Mouse (Mus musculus): ENCODE data around the gene Sytl4.
A peak's percentile ranks its signal among the peaks of the same experiment; 100 is the strongest.

The Sytl4 gene

DNA sequence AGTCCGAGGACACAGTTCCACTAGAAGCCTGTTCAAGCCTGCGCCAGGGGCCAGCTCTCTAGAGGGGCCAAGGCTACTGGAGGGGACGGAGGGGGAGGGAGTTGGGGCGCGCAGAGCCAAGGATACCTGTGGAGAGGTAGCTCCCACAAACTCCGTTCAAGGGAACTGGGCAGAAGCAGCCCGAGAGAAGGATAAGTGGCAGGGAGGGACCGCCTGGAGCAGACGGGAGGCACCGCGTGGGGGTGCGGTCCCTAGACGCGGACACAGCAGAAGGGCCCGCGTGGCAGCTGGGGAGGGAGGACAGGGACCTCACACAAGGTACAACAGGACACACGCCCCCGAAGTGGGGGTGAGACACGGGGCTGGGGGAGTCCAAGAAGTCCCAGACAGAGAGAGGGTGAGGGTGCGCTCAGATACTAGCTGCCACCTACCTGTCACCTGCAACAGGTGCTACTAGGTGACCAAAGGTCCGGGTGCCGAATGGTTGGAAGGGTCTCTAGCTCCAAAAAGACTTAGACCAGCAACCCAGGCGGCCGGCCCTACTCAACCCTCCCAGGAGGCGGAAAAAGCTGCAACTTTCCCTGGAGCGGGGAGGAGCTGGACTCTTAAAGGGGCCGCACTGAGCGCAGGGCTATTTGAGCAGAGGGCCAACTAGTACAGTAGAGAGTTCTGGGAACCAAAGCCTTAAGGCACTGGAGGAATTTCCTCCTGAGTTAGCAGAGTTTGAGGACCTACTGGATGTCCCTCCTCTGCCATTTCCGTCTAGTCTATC, at the start of gene Sytl4:
Gene Sytl4, minus strand, starts transcription at position 582 of the 772 bp plus-strand sequence.
- peak; percentile 13 for DNase-seq (ENCODE audit: low read depth, low spot score)

DNA sequence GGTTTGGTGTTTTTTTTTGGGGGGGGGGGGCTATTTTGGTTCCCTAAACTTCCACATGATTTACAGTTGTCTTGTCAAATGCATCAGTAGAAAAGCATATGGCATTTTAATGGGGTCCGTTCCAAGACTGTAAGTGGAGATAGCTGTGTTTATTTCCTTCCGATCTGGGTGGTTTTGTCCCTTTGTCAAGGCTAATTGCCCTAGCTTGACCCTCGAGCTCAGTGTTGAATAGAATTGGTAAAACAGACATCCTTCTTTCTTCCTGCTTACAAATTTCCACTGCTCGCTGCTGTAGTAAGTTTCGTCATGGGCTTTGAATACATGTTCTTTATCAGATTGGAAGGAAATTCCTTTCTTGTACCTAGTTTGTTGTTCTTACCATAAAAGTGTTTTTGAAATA, 39.1 kb upstream of the Sytl4 start:
- DNase-seq (ENCODE audit: low read depth, low spot score), result no peak

DNA sequence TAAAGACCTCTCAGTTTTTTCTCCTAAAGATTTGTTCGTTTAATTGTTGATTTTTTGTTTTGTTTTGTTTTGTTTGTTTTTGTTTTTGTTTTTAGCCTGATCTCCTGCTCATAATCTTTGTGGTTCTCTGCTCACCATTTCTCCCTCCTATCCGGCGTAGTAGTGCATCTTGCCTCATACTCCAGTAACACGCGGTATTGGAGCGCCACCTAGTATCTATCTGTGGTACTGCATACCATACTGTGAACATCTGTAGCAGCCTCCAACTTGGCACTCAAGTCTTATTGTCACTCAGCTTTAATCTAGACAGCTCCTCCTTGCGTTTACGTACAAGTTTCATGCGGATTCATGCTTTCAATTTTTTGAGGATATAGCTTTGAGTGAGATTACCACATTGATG, 37.4 kb upstream of the Sytl4 start:
- peak; percentile 65 for DNase-seq (ENCODE audit: low read depth, low spot score)

DNA sequence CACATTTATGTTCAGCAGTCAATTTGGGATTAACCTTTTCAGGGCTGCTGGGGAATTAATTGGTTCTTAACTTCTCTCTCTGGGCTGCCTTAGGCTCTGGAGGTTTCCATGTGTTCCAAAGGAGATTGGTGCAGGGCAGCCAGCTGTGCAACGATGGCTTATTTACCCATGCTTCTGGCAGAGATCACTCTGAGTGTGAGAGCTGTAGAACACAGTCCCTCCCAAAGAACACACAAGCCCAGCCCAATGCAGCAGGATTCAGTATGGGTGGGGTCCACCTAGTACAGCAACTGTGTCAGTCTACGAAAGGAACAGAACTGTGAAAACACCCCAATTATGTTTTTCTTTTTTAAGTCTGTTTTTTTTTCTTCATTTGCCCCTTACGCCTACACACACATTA, 14.3 kb upstream of the Sytl4 start:
- DNase-seq (ENCODE audit: low read depth, low spot score), result no peak

DNA sequence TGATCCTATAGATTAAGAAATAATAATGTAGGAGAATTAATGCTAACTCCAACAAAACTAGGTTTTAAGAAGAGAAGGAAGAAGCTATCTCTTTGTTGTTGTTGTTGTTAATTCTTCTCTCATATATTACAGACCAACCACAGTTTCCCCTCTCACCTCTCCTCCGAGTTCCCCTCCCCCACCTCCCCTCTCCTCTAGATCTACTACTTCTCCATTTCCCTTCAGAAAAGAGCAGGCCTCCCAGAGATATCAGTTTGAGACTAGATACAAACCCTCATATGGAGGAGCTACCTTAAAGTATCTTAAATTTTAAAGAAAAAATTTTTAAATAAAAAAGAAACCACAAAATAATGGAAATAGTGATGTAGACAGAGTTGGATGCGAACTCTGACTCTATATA, 17.0 kb downstream of the Sytl4 start:
- DNase-seq (ENCODE audit: low read depth, low spot score), result no peak

DNA sequence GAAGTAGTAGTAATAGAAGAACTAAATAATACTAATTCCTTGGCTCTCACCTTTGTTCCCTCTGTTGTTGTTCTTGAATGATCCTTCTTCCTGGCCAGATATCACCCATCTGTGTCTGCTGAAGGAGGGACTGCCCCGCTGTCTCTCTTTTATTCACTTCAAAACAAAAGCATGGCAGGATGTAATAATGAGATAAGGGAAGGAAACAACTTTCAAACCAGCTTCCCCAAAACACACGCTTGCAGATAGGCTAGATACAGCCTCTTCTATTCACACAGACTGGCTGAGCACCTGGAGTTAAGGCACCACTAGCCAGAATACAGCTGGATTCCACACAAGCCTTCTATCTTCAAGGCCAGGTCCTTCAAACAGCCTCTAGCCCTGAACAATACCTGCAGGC, 21.0 kb downstream of the Sytl4 start:
- no peak for DNase-seq (ENCODE audit: low read depth, low spot score)

DNA sequence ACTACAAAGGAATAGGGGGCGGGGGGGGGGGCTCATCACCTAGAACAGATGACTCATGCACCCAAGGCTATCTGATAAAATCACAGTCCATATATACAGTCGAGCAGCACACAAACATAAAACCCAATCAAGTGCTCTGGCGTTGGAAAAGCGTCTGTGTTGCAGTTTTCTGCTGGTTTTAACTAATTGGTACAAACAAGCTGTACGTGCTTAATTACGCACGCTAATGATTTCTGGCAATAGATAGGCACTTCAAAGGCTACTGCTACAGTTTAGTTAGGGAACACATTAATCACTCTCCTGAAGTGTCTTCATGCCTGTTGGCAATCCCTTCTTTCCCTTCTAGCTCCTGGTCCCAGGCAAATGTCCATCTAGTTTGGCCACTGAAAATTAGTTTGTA, 27.0 kb downstream of the Sytl4 start:
- DNase-seq (ENCODE audit: low read depth, low spot score), result no peak

DNA sequence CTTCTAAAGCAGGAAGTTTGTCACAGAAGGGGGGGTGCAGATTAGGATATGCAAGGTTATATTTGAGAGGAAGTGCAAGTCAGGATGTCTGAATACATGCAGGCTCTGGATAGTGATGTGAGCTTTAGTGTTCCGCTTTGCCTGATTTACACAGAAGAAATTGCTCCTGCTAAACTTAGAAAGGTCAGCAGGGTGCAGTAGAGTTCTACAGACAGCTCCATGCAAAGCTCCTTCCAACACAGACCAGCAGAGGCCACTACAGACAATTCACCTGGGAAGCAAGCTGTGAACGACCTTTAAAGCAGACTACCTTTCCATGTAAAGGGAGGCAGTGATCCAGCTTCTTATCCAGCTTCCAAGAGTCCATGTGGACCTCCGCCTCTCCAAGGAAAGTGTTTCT, 34.2 kb downstream of the Sytl4 start:
- peak; percentile 67 for DNase-seq (ENCODE audit: low read depth, low spot score)

DNA sequence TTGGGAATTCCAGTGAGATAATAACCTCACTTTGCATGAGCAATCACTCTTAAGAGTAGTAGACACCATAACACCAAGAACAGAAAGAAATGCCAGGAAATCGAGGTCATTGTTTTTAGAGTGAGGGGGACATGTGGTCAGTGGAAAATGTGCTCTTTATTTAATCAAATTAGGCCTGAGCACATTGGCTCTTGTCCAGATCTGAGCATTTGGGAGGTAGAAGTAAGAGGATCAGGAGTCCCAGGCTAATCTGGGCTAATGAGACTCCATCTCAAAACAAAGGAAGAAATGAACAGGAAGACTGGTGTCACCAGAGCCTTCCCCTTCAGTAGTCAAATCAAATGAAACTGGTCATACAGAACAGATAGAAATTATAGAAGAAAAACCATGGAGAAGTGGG, 42.1 kb downstream of the Sytl4 start:
- no peak for DNase-seq (ENCODE audit: low read depth, low spot score)

DNA sequence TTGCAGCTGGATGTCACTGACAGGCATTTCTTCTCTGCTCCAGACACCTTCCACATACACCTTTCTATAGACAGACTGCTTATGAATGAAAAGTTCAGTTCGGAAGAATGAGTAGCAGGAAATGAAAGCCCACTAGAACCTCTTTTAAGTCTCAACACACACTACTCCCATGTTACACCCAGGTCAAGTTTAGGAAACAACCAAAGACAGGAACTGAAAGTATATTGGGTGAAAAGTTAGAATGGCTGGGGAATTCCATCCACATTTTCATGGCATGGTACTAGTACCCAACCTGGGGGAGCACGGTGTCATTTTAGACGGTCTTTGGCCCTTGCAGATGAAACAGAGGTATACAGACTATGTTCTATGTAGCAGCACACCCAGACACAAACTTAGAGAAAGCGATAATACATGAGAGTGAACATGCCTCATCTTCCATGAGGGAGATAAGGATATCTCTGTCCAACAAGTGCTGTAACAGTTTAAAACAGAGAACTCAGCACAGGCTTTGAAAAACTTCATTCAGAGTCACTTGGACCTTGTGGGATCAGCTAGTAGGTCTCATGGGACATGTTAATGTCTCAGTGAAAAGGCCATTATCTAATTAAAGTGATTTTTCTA, 44.9 kb downstream of the Sytl4 start:
- DNase-seq (ENCODE audit: low read depth, low spot score), result no peak

DNA sequence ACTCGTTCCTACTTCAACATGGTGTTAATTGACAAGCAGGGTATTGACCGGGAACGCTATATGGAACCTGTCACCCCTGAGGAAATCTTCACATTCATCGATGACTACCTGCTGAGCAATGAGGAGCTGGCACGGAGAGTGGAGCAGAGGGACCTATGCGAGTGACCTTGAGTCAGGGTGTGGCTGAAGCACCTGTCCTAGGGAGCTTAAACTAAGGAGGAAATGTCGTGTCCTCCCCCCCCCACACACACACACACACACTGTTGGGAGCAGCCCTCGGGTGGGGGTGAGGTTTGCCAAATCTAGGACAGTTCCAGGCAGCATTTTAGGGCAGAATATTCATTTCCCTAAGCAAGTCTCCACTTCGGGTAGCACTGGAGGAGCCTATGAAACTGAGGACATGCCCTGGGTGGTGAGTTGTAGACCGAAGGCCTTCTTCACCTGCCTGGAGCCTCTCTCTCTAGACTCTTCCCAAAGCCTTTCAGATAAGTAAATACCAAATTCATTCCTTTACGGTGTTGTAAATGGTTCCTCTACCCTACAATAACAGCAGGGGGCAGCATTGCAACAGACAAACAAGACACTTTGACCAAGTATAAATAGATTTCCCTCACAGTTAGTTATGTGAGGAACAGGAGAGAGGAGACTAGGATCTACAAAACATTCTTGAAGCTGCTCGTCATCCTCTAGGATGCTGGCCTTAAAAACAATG, 50.2 kb downstream of the Sytl4 start:
- peak; percentile 32 for DNase-seq (ENCODE audit: low read depth, low spot score)

DNA sequence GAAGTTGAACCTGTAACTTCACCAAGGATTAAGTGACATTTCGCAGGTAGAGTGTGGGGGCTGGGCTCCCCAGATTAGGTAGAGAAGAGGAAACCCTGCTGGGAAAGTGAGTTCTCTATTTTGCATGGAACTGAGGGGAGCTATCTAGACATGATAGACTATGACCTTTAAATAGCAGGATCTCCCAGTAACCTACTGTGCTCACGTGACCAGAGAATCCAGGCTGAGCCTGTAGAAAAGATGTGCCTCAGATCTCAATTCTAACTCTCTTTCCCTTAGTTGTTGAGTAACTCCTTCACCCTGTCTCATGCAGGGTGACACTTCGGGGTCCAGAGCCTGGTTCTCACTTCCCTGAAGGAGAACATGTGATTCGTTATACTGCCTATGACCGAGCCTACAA, 54.9 kb downstream of the Sytl4 start:
- no peak for DNase-seq (ENCODE audit: low read depth, low spot score)

DNA sequence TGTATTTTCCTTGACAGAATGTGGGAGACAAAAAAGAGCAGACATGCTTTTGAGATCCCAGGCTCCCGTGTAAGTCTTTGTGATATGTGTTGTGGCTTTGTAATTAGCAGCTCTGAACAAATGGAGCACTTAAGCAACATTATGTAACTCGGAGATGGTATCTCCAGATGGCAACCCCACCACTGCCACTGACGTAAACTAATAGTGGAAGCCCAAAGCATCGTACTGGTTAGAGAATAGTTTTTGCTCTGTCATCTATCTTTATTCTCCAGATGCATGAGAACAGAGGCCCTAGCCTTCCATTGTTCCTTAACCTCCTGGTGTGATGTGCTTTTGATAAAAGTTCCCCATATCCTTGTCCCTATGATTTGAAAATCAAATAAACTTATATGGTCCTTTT, 60.4 kb downstream of the Sytl4 start:
- no peak for DNase-seq (ENCODE audit: low read depth, low spot score)

DNA sequence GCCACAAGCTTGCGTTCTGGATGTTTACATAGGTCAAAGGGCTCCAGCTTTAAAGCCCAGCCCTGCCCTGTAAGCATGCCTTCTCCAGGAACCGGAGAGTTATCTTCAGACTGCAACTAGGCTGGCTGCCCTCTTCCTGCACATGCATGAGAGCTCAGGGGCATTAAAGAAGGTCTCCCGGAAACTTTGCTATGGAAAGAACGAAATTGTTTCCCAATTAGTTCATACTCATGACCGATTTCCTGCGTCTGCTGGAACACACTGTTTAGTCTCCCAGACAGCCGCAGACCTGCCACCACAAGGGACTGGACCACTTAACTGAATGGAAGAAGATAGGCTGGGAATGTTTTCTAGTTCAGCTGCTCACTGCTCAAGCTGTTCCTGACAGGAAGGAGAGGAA, 67.4 kb downstream of the Sytl4 start:
- DNase-seq (ENCODE audit: low read depth, low spot score), result no peak

DNA sequence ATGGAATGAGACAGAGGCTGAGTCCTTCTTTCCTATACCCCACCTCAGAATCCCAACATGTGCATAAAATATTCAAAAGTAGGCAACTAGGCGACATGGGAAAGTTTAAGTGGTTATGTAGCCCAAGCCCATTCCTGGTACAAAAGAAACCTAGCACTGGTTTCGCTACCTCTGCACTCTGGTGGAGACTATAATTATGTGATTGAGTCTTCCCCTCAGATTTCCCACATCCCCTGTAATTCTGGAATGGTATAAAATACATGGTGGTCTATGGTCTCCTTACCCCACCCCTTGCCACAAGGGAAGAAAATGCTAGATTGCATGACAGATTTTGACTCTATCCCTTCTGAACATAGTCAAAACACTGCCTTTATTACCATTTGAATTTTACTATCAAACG, 68.6 kb downstream of the Sytl4 start:
- no peak for DNase-seq (ENCODE audit: low read depth, low spot score)

DNA sequence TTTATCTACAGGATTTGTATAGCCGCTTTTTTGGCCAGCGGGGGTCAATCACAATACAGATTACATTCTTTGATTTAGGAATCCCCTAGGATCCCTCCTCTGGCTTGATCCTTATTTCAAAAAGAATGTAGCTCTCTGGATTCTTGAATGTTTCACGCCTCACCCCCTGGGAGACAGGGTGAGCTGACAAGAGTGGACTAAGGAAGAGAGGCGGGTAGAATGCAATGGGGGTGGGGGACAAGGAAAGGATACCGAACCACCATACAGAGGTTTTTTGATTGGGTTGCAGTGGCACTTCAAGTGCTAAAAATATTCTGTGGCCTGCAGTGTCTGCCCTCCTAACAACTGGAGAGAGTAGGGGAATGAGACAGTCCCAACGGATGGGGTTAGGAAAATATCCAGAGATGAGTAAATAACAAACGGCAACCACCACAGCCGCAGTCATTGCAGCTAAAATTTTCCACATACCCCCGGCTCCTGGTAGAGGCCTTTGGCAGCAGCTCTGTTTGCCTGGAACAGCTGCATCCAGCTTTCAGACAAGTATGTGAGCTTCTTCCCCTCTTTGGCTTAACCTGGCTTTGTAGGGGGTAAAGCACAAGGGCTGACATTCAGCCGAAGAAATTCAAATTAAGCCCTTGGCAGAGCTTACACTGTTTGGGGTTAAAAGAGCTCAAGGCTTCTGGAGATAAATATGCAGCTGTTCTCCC, 70.1 kb downstream of the Sytl4 start:
- no peak for DNase-seq (ENCODE audit: low read depth, low spot score)

DNA sequence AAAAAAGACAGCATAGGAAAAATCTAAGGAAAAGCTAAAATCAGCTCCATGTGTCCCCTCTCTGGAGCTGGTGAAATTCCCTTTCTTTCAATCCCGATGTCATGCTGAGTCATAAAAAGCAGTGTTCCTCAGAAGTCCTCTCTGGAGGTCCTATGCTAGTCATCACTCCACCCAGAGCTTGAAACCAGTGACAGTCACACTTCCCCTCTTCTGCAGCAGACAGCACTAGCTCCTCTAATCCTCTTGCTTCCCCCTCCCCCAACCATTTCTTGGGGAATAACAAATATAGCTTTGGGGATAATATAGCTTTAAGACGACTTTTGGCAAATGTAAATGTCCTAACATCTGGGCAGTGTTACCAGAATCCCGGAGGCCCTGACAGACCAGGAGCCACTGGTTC, 73.4 kb downstream of the Sytl4 start, which contains the start of gene Srpx2:
Gene Srpx2, plus strand, starts transcription at position 166 of the 400 bp plus-strand sequence.
- DNase-seq (ENCODE audit: low read depth, low spot score), result no peak

DNA sequence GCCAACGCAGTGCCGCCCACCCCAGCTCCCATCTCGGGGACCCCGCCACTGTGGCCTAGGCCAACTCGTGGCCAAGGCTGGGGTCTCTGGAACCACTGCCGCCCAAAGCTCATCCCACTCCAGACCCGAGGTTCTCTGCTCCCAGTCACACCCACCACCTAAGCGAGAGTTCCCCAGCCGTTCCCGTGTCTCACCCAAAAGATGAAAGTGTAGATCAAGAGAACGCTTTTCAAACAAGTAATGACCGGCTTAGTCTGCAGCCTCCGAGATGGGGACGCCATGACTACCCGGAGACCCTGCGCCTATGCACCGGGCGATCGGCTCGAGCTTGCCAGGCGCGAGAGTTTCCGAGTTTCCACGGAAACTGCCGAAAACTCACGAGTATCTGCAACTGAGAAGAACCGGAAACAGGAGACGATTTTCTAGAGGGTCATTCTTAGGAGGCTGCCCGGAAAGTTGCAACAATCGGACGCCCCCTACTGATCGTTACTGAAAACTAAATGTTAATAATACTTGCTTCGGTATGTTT, 83.5 kb downstream of the Sytl4 start, which contains the start of gene Tspan6:
Gene Tspan6, minus strand, starts transcription at position 416 of the 529 bp plus-strand sequence.
- DNase-seq (ENCODE audit: low read depth, low spot score), result peak; percentile 91

DNA sequence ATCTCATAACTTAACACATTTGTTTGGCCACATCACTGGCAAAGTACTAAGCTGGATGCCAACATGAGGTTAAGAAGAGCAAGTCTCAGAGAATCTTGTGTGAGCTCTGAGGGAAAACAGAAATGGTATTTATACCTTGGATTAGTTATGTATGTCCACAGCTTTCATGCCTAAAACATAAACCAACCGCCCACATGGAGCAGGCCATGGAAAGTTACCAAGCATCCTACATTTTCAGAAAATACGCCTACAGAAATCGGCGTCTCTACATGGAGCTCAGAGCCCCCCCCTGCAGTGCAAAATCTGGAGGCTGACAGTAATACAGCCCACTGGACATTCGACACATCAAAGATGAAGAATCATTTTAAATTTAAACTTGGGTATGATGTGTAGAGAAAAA, 93.5 kb downstream of the Sytl4 start:
- DNase-seq (ENCODE audit: low read depth, low spot score), result no peak

DNA sequence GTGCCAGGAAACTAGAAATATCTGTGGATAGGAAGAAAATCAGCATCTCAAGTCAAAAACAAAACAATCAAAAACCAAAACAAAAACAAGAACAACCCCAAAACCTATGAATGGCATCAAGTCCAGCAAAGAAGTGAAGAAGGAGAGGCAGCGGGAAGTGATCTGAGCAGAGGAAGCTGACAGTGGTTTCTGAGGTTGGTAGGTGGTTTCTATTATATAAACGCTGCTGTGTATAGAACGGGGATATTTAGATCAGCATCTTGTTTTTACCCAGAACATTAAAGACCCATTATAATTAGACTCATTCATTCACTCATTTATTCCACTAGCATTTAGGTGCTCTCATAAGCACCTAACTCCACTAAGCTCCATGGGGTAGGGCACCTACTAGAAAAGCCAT, 94.3 kb downstream of the Sytl4 start:
- DNase-seq (ENCODE audit: low read depth, low spot score), result no peak
